Mouse (Mus musculus): ENCODE data around the gene Gm9857. TPM values are rescaled to one million over a fixed set of nuclear protein-coding genes. Genes with fewer than 3 reads are reported as not detected.

Gene Gm9857
- total RNA-seq, 4 experiments from 2014 or later: not detected

DNA sequence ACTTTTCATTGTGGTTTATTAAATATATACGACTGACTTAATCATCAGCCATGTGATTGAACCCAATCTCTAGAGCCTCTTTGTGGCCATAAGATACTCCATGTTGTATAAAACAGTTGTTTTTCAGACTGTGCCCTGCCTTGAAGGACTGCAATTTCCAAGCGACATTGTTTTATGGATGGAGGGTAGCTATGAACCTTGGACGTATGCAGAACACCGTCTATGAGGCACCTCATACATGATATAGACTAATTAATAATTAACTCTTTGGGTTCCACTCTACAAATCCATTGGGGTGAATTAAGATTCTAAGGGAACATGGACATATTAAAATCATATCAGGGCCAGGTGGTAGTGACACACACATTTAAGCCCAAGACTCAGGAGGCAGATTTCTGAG, 14.6 kb downstream of the Gm9857 start:
- DNase-seq (ENCODE audit: low spot score in 2 of 2): no peak

DNA sequence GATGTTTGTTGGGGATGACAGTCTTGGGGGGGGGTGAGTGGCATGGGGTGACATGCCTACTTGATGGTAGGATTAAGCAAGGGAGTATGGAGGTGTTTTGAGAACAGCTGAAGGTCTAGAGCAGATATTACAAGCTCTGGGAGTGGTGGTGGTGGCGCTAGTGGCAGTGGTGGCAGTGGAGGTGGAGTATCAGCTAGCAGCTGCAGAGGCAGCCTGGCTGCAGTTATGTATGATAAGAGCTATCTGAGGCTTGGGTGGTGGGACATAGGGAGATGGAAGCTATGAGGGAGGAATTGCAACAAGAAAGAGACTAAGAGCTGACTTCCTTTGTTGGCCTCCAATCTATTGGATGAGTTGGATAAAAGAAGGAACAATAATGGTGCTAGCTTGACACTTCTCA, 18.4 kb downstream of the Gm9857 start:
- no peak for DNase-seq (ENCODE audit: low spot score in 2 of 2)

DNA sequence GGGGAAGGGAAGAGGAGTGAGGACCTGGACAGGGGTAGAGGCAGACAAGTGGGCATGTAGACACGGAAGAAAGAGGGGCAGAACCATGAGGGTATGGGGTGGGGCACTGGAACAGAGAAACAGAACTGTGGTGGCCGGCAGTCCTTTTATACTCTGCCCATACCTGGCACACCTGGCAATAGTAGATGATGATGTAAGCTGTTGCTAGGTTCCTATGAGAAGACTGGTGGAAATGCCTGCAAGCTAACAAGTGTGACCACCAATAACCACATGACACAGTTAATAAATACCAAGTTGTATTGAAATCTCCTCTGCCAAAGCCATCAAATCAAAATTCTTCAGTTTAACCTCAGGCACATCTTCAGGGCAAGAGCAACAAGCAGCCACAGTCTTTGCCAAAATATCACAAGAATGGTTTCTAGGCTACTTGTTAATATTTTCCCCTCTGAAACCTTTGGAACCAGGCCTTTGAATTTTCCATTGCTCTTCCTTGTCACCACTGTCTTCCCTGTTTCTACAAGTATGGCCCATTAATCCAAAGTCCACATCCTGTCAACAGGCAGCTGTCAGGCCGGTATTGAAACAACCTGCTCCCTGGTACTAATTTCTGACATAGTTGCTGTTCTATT, 19.7 kb downstream of the Gm9857 start:
- no peak for DNase-seq (ENCODE audit: low spot score in 2 of 2)

DNA sequence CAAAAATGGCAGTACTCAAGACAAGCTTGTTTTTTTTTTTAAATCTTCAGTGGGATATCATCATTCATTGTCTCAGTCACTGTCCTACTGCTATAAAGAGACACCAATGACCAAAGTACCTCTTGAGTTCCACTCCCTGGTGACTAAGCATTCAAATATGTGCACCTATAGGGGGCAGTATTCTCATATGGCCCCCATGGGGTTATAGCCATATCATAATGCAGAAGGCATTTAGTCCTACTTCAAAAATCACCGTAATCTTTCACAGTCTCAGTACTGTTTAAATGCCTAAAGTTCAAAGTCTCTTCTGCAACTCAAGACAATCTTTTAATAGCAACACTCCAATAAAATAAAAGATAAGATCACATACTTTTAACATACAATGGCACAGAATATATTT, 21.4 kb downstream of the Gm9857 start:
- no peak for DNase-seq (ENCODE audit: low spot score in 2 of 2)

DNA sequence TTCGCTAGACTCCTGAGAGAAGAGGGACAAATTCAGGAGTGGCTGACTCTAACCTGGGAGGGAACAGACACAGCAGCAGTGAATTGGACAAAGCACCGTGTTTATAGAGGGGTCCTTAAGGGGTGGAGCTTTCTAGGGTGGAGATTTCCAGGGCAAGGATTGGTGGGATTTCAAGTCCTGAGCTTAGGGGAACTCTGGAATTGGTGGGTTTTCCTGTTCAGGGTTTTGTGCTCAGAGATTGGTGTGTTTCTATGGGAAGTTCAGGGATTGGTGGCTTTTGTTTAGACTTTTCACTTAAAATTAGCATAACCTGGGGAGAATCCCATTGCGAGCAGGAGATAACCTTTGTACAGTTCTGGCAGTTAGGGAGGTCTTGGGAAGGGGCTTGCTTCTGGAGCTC, 22.3 kb downstream of the Gm9857 start:
- no peak for DNase-seq (ENCODE audit: low spot score in 2 of 2)

DNA sequence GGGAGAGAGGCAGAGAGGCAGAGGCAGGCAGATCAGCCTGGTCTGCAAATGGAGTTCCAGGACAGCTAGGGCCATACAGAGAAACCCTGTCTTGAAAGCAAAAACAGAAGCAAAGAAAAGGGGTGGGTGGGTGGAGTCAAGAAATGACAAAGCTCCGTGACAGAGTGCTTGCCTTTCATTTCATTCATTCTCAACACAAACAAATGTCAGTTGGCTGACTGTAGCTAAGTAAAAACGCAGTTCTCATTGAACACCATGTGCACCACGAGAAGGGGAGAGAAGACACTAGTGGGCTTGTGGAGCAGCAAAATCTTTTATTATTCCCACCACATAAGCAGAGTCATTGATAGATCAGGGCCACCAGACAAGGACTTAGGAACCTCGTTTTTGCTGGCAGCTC, 23.4 kb downstream of the Gm9857 start:
- DNase-seq (ENCODE audit: low spot score in 2 of 2): no peak

DNA sequence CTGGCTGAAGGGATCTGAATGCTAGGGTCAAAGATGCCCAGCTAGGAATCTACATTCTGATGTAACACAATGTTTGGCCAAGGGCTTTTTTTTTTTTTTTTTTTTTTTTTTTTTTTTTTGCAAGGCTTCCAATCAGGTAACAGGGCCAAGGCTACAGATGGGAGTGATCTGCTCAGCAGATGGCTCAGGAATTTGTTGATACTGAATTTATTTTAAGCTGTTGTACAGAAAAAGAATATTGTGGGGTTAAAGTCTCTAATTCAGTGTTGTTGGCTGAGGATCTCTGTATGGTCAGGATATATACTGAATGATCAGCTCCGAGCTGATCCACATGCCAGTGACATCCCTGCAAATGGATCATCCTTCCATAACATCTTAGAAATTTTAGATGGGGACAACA, 24.2 kb downstream of the Gm9857 start:
- DNase-seq (ENCODE audit: low spot score in 2 of 2): no peak

DNA sequence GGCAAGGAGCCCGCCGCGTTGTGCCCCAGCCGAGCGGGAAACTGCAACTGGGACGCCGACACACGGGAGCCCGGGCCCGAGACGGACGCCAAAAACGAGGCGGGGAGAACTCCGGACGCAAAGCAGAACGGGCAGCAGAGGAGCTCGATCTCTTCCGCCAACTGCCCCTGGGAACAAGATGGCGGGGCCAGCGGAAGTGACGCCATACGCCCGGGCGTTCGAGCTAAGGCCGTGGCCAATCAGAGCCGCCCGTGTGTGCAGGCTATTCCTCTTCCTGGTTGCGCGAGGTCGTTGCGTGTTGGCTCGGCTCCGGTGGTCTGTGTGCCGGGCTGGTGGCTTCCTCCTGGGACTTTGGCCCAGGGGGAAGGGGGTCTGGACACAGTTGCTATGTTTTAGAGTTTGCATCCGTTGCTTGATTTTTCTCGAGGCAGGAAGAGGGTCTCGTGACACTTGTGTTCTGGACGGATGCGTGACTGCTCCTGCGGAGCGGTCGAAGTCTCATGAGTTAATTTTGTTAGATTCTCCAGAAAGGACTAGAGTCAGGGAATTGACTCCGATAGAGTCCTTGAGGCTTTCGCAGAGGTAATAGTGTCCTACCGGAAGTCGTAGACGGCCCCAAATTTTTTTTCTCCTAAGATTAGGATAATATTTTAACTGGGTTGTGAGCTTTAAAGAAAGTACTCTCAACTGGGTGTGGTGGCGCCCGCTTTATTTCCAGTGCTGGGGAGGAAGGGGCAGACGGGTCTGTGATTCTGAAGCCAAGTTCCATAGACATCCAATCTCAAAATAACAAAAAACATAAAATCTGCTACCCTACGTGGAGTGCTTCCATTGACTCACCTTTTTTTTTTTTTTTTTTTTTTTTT, 28.5 kb downstream of the Gm9857 start, which contains the start of gene Prpf38b:
Gene Prpf38b, minus strand, starts transcription at position 180 of the 866 bp plus-strand sequence.
- DNase-seq (ENCODE audit: low spot score in 2 of 2): peak; percentile 86 to 92

DNA sequence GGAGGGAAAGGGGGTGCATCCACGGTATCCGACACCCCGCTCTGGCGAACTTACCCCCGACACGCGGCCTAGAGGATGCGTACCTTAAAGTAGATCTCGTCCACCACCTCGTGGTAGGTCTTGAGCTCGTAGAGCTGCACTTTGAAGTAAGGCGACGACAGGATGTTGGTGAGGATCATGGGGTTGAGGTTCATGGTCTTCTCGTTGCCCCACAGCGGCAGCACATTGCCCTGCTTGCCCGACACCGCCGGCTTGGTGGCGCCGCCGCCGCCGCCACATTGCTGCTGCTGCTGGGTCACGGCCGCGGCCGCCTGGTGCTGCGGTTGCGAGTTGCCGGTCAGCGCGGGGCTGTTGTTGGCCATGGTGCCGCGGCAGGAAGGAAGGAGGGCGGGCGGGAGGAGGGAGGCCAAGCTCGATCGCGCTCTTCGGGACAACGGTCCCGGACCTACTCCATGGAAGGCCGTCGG, 29.1 kb downstream of the Gm9857 start:
- peak; percentile 5 to 19 for DNase-seq (ENCODE audit: low spot score in 2 of 2)

DNA sequence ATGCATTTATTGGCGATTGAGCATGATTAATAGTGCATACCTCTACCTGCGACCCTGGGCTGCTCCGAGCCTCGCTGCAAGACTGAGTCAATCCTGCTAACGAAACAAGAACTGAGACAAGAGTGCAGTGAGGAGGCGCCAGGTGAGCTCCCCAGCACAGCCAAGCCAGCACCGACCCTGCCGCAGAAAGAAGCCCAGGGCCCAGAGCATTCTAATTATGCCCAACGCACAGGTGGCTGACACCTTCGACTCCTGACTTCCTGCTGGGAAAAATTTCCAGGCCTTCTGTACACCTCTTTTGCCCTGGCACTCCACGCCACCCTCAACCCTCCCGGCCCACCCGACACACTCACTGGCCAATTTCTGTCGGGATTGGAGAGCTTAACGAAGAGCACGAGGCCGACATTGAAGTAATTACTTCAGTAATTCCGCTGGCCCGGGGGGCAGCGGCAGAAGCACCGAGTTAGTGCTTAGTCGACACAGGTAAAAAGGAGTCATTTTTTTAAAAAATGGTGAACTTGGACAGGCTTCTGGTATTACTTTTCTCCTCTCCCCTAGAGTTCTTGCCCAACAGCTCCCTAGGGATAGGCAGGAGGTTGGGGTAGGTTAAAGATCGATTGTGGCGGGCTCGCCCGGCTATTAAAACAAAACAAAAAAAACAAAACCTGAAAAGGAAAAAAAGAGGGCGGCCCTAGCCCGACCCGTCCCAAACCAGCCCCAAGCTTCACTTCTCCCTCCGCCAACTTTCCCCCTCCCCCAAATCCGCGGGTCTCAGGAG, 29.8 kb downstream of the Gm9857 start:
- DNase-seq (ENCODE audit: low spot score in 2 of 2): no peak

DNA sequence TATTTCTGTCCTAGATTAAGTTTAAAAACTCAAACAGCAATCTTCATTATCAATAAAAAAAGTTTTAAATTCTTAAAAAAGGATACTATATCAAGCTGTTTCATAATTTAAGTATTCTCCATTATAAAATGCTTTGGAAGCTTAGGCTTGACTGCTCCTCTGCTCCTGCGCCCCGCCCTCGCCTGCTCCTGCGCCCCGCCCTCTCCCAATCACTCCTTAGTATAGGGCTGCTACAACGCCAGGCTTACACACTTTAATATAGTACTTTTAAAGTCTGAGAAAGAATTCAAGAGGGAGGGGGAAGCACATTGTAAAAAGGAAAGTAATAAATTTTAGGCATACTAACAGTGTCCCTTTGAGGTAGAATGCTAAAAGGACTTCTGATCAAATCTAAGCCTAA, 37.3 kb downstream of the Gm9857 start:
- no peak for DNase-seq (ENCODE audit: low spot score in 2 of 2)

DNA sequence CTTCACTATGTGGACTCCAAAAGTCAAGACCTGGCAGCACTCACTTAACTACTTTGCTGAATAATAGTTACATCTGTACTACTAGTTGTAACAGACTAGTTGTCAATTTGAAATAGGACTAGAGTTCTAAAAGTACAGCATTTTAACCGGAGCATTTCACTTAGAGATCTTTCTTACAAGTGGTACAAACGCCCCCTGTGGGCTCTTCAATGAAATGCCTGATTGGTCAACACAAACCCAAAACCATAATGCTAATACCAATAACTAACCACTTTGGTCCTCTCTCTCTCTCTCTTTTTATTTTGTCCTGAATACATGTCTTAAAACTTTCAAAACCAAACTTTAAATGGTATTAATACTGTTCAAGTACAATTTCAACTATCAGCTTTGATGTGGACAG, 38.2 kb downstream of the Gm9857 start:
- no peak for DNase-seq (ENCODE audit: low spot score in 2 of 2)

DNA sequence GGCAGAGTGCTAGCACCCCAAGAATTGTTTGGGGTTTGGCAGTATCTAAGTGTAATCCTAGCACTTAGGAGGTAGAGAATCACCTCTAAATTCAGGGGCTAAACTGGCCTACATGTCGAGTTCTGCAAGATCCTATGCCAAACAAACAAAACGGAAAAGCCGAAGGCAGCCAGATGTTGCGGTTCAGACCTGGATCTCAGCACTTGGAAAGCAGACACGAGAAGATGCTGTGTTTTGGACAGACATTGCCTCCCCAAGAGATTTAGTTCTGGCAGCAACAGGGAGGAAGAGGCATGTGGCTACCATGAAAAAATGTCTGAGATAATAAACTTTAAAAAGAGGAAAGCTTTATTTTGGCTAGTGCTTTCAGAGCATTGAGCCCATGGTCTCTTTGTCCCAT, 39.6 kb downstream of the Gm9857 start:
- DNase-seq (ENCODE audit: low spot score in 2 of 2): no peak

DNA sequence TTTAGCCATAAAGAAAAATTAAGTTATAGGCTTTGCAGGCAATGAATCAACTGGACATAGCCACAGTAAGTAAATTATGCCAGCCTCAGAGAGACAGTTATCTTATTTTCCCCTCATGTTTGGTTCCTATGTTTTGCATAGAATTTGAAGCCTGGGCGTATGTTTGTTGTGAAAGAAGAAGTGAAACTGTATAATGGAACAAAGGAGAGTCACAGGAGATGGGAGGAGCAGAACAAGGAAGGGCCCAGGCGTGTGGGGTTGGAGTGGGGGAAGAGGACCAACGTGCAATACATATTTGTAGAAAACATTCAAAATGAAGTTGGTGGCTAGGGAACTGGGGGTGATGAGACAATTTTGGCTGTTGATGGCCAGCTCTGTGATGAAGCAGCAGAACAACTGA, 40.1 kb downstream of the Gm9857 start:
- no peak for DNase-seq (ENCODE audit: low spot score in 2 of 2)

DNA sequence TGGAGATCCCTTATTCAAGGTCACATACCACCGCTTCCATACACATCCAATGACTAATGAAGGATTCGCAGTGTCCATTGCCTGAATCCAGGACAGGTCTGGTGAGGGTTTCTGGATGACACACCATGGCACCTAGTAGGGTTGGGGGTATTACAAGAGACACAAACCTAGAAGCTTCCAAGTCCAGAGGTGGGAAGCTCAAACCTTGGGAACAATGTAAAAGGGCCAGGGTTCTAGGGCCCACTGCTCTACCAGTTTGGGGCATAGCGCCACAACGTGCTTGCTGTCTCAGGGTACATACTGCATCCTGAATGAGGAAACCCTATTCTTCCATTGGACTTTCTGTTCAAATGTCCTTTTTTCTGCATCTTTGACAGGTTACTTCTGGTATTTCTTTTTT, 41.6 kb downstream of the Gm9857 start:
- DNase-seq (ENCODE audit: low spot score in 2 of 2): no peak

DNA sequence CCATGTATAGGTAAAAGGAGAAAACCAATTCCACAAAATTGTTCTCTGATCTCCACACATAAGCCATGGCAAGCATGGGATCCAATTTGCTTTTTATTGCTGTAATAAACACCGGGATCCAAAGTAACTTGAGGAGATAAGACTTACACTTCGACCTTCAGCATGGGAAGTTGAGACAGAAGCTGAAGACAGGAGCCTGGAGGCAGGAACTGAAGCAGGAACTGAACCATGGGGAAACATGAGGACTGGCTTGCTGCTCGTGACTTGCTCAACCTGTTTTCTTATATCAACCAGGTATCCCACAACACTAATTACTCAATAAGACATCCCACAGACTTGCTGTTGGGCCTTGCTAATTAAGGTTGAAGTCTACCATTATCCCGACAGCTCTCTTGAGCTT, 47.3 kb downstream of the Gm9857 start:
- DNase-seq (ENCODE audit: low spot score in 2 of 2): no peak

DNA sequence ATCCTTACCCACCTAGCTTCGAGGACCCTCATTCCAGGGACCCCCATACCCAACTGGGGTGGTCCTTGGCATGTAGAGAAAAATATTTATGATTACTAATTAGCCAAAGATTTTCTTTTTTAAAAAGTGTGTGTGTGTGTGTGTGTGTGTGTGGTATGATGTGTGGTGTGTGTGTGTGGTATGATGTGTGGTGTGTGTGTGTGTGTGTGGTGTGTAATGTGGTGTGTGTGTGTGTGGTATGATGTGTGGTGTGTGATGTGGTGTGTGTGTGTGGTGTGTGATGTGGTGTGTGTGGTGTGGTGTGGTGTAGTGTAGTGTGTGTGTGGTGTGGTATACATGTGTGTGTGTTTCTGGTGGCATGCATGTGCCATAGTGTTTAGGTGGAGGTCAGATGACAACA, 48.2 kb downstream of the Gm9857 start:
- no peak for DNase-seq (ENCODE audit: low spot score in 2 of 2)

Other genes starting within 250 kb of the Gm9857 start
- gene Gpsm2, start 218.1 kb downstream of the Gm9857 start, total RNA-seq (2022): 1 to 10 TPM in 1 of 4 experiments, under 1 TPM in 3; 0.56 to 1.2 (median 0.74) TPM
- gene Aknad1, start 200.8 kb downstream of the Gm9857 start, total RNA-seq (2022): under 1 TPM; 0.11 to 0.34 (median 0.15) TPM
- gene Stxbp3, start 99.9 kb downstream of the Gm9857 start, total RNA-seq (2022): 10 to 100 TPM; 34.9 to 50.3 (median 38.4) TPM
- gene Fndc7, start 50.4 kb downstream of the Gm9857 start, total RNA-seq (2022): not detected
- 10 to 100 TPM; 10.7 to 16.0 (median 13.3) TPM for gene Prpf38b, start 28.7 kb downstream of the Gm9857 start, total RNA-seq (2022)
- gene Henmt1, start 572 bp downstream of the Gm9857 start, total RNA-seq (2022): not detected
- 1 to 10 TPM; 4.2 to 7.9 (median 5.2) TPM for gene Fam102b, start 87.2 kb upstream of the Gm9857 start, total RNA-seq (2022)
- not detected for gene Slc25a54, start 140.0 kb upstream of the Gm9857 start, total RNA-seq (2022)
- gene Slc25a24, start 182.7 kb upstream of the Gm9857 start, total RNA-seq (2022): 1 to 10 TPM; 1.1 to 1.8 (median 1.8) TPM